Mouse (Mus musculus): ENCODE measurements at regions not wholly inside any gene's neighbourhood (a gene's known extent, or its start where the extent isn't known, plus 50 kb on each side); places are given as distances from the start of the nearest gene placed in this dataset.
A peak's percentile ranks its signal among the peaks of the same experiment; 100 is the strongest.

GRCm38 (mm10) chr3:151893421-151894235 lies 56.2 kb upstream of the Ptgfr start:
- H3K4me1 ChIP-seq (ENCODE audit: control insufficient read depth, insufficient read depth, low read length) = peaks cover 15% of the 10 kb centered on the region; the same call in 1 of the 2 replicates
- no peak overlapping the region for H3K4me3 ChIP-seq (ENCODE audit: low read depth, low read length)
- no peaks in the 10 kb centered on the region for H3K36me3 ChIP-seq (ENCODE audit: control insufficient read depth, insufficient read depth, low read length)
- H3K27me3 ChIP-seq (ENCODE audit: control insufficient read depth, insufficient read depth, low read length) = no peaks in the 10 kb centered on the region
- WGBS (ENCODE audit: insufficient replicate concordance) = 76% methylated on average over 11 of the region's 11 CpGs
- H3K9ac ChIP-seq (ENCODE audit: low read depth, low read length) = no peak overlapping the region
- H3K4me2 ChIP-seq = no peak overlapping the region
- no peaks in the 10 kb centered on the region for H3K9me3 ChIP-seq (replicated peaks; ENCODE audit: control insufficient read depth, low read length)
- no peak for ATAC-seq (replicated peaks; ENCODE audit: insufficient number of reproducible peaks, low FRiP score, low TSS enrichment)
- H3K27ac ChIP-seq (ENCODE audit: low read depth, low read length) = no peak overlapping the region

- ATAC-seq (replicated peaks; ENCODE audit: insufficient number of reproducible peaks, low FRiP score, low TSS enrichment) = peak; percentile 74
- no peaks in the 10 kb centered on the region for H3K9me3 ChIP-seq (replicated peaks; ENCODE audit: control insufficient read depth, low read length)
- 13% methylated on average over 6 of the region's 6 CpGs for WGBS (ENCODE audit: insufficient replicate concordance)
Measured at GRCm38 (mm10) chr3:151891760-151892253, 54.4 kb upstream of the Ptgfr start.

GRCm38 (mm10) chr3:151891336-151891735 lies 53.9 kb upstream of the Ptgfr start:
- no peak for ATAC-seq (replicated peaks; ENCODE audit: insufficient number of reproducible peaks, low FRiP score, low TSS enrichment)
- Histone ChIP-seq H3K36me3 (ENCODE audit: control insufficient read depth, insufficient read depth, low read length) (no peaks in the 10 kb centered on the region), H3K4me1 (ENCODE audit: control insufficient read depth, insufficient read depth, low read length) (peaks cover 15% of the 10 kb centered on the region; the same call in 1 of the 2 replicates), H3K9ac (ENCODE audit: low read depth, low read length) (no peak overlapping the region), H3K4me2 (no peak overlapping the region), H3K9me3 (replicated peaks; ENCODE audit: control insufficient read depth, low read length) (no peaks in the 10 kb centered on the region), H3K27ac (ENCODE audit: low read depth, low read length) (no peak overlapping the region), H3K27me3 (ENCODE audit: control insufficient read depth, insufficient read depth, low read length) (no peaks in the 10 kb centered on the region), H3K4me3 (ENCODE audit: low read depth, low read length) (no peak overlapping the region)
- WGBS (ENCODE audit: insufficient replicate concordance) = 69% methylated on average over 3 of the region's 3 CpGs

More at GRCm38 (mm10) chr3:151891760-151892253, 54.4 kb upstream of the Ptgfr start:
- peaks cover 15% of the 10 kb centered on the region; the same call in 1 of the 2 replicates for H3K4me1 ChIP-seq (ENCODE audit: control insufficient read depth, insufficient read depth, low read length)
- H3K4me3 ChIP-seq (ENCODE audit: low read depth, low read length) = no peak overlapping the region
- no peak overlapping the region for H3K4me2 ChIP-seq
- H3K36me3 ChIP-seq (ENCODE audit: control insufficient read depth, insufficient read depth, low read length) = no peaks in the 10 kb centered on the region
- peak overlapping the region; percentile 54; the same call in 1 of the 2 replicates for H3K27ac ChIP-seq (ENCODE audit: low read depth, low read length)
- no peak overlapping the region for H3K9ac ChIP-seq (ENCODE audit: low read depth, low read length)
- no peaks in the 10 kb centered on the region for H3K27me3 ChIP-seq (ENCODE audit: control insufficient read depth, insufficient read depth, low read length)

GRCm38 (mm10) chr3:151889738-151890137 lies 52.3 kb upstream of the Ptgfr start:
- no peak overlapping the region for H3K4me3 ChIP-seq (ENCODE audit: low read depth, low read length)
- H3K36me3 ChIP-seq (ENCODE audit: control insufficient read depth, insufficient read depth, low read length) = no peaks in the 10 kb centered on the region
- WGBS (ENCODE audit: insufficient replicate concordance) = 63% methylated on average over 8 of the region's 8 CpGs
- no peaks in the 10 kb centered on the region for H3K27me3 ChIP-seq (ENCODE audit: control insufficient read depth, insufficient read depth, low read length)
- no peak for ATAC-seq (replicated peaks; ENCODE audit: insufficient number of reproducible peaks, low FRiP score, low TSS enrichment)
- no peaks in the 10 kb centered on the region for H3K9me3 ChIP-seq (replicated peaks; ENCODE audit: control insufficient read depth, low read length)
- no peak overlapping the region for H3K9ac ChIP-seq (ENCODE audit: low read depth, low read length)
- H3K4me2 ChIP-seq = no peak overlapping the region
- H3K27ac ChIP-seq (ENCODE audit: low read depth, low read length) = no peak overlapping the region
- H3K4me1 ChIP-seq (ENCODE audit: control insufficient read depth, insufficient read depth, low read length) = peaks cover 11% of the 10 kb centered on the region; the same call in 1 of the 2 replicates

All from heart, embryonic 11.5 days (tissue).